Mouse (Mus musculus) megakaryocyte progenitor cell, adult 5-6 weeks (primary cell): ENCODE results near the gene Mthfs. TPM values are rescaled to one million over a fixed set of nuclear protein-coding genes. Genes with fewer than 3 reads are reported as not detected.

ENCODE experiments used
- ATAC-seq: replicated peaks from 2 replicates; pipeline ENCODE4 v1.8.0; 2016; ENCODE audit warnings: mild to moderate bottlenecking, moderate TSS enrichment, inconsistent platforms; ENCODE audit not compliant: poor library complexity
- total RNA-seq, 2 experiments: library from RNA; stranded (forward) in 1 of 2; stranded (reverse) in 1 of 2; fragments of 157-497, 149-512 nt in 1 of 2; fragments of 200-1000 nt in 1 of 2; gene quantifications; 2 replicates each; pipeline versions ENCODE4 v1.2.3 to v1.2.4; 2015 to 2017

Gene Mthfs
- total RNA-seq, 2 experiments from 2014 or later: 13.8 to 23.7 TPM

DNA sequence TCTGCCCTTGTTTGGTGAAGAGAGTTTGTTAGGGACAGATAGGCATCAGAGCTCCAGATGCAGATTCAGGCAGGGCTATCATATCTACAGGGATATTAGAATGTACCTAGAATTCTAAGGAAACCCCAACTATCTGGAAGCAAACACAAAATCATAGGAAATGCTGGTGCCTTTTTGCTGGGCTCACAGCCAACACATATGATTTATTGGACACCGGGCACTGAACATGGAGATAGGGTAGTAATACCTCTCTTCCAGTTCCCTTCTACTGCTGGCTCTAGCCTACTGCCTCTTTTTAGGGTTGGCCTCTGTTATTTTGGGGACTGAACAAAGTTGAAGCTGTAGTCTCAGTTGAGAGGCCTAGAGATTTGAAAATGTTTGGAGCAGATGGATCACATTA, 192.6 kb downstream of the Mthfs start:
- ATAC-seq: no peak

Other genes with a start within 250 kb of the Mthfs start
- not detected in 2 replicates for gene Trim43b, start 117.8 kb upstream of the Mthfs start, total RNA-seq (2015)
- not detected in 2 replicates for gene Trim43b, start 117.8 kb upstream of the Mthfs start, total RNA-seq (2017)
- gene Bcl2a1b, start 11.5 kb upstream of the Mthfs start, total RNA-seq (2015): 0.90 TPM in 1 of 2 replicates, not detected in the other
- gene Bcl2a1b, start 11.5 kb upstream of the Mthfs start, total RNA-seq (2017): 0.83 and 1.3 TPM in 2 replicates
- 1.1 TPM in 1 of 2 replicates, not detected in the other for gene Gm29094, start 11.3 kb upstream of the Mthfs start, total RNA-seq (2015)
- not detected in 2 replicates for gene Gm29094, start 11.3 kb upstream of the Mthfs start, total RNA-seq (2017)